Mouse (Mus musculus) liver, embryonic 11.5 days (tissue): ENCODE results near the gene Gm7942. TPM values are rescaled to one million over a fixed set of nuclear protein-coding genes. Genes with fewer than 3 reads are reported as not detected.
"Not testable (repeated sequence)": the region's sequence is repeated elsewhere in the genome, so short reads cannot be mapped to it uniquely, and the experiment has no call there.

Experiments used
- ATAC-seq: fragments of 200-750 bp; cut with Nextera tagmentation; replicated peaks from 2 replicates; pipeline ENCODE4 v1.8.0; 2017; ENCODE audit warnings: moderate number of reproducible peaks, mild to moderate bottlenecking, moderate TSS enrichment, moderate library complexity; ENCODE audit not compliant: low FRiP score
- DNase-seq: peaks from one replicate; pipeline ENCODE4 v3.0.0-alpha.2; 2017; ENCODE audit warnings: low spot score
- H3K27ac ChIP-seq: fragments of 300-500 bp; sonication (generic); 2 replicates; pipeline ENCODE4 v1.5.1; 2014; ENCODE audit warnings: mild to moderate bottlenecking, low read depth, low read length, control low read depth
- H3K27me3 ChIP-seq: fragments of 300-500 bp; sonication (generic); replicated peaks from 2 replicates; pipeline ENCODE4 v1.6.1; 2014; ENCODE audit warnings: low read length, mixed read lengths; ENCODE audit not compliant: control insufficient read depth, insufficient read depth
- H3K36me3 ChIP-seq: fragments of 300-500 bp; sonication (generic); 2 replicates; pipeline ENCODE4 v1.6.1; 2014; ENCODE audit warnings: mild to moderate bottlenecking, low read length, moderate library complexity, mixed read lengths; ENCODE audit not compliant: control insufficient read depth, insufficient read depth
- H3K4me1 ChIP-seq: fragments of 300-500 bp; sonication (generic); replicated peaks from 2 replicates; pipeline ENCODE4 v1.6.1; 2014; ENCODE audit warnings: low read length, mixed read lengths; ENCODE audit not compliant: control insufficient read depth, insufficient read depth
- H3K4me2 ChIP-seq: fragments of 300-500 bp; sonication (generic); 2 replicates; pipeline ENCODE4 v1.6.1; 2014; ENCODE audit warnings: mild to moderate bottlenecking, control low read depth, moderate library complexity
- H3K4me3 ChIP-seq: fragments of 300-500 bp; sonication (generic); 2 replicates; pipeline ENCODE4 v1.5.1; 2014; ENCODE audit warnings: low read depth, low read length, control low read depth
- H3K9ac ChIP-seq: fragments of 300-500 bp; sonication (generic); 2 replicates; pipeline ENCODE4 v1.6.1; 2014; ENCODE audit warnings: low read depth, low read length, control low read depth
- H3K9me3 ChIP-seq: fragments of 300-500 bp; sonication (generic); 2 replicates; pipeline ENCODE4 v1.6.1; 2016; ENCODE audit warnings: low read length, inconsistent platforms, mixed read lengths; ENCODE audit not compliant: control insufficient read depth
- WGBS: fragments of 180-500 bp; shearing (Covaris S2); extraction: QIAGEN DNeasy Blood & Tissue Kit; methylation state at CpG from one replicate; pipeline ENCODE4 v1.1.7; 2014; 5-methylcytosine and 5-hydroxymethylcytosine counted together
- polyA plus RNA-seq: library from polyadenylated mRNA; unstranded; fragments of >200 nt; fragmentation: Nextera tagmentation; extraction: Ambion mirVana; gene quantifications from 2 replicates; pipeline ENCODE4 v1.2.1, GENCODE M21; 2014

The Gm7942 gene
- not detected in 2 replicates for polyA plus RNA-seq

DNA sequence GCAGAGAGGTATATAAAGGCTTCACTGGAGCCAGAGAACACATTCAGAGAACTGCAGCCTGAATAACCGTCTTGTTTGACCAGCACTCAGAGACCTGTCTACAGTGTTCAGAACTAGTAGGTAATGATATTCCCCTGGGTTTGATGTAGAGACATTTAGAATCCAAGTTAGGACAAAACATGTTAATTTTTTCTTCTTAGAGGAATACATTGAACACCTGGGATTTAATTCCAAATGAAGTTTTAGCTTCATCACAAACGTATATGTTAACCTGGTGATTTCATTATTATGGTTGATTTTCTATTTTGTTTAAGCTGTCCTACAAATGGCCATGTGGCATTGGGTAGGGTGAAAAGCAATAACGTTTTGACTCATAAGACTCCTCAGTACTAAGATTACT, at the start of gene Gm7942:
TSS of gene Gm7942 (plus strand) at position 301 of the 400 bp plus-strand sequence.
- not testable (repeated sequence) for H3K27ac ChIP-seq
- WGBS: no CpG with 5 or more reads among the region's 3 CpGs

More for the DNA sequence above, at the start of gene Gm7942:
- not testable (repeated sequence) for H3K4me1 ChIP-seq, H3K9me3 ChIP-seq, H3K4me3 ChIP-seq, H3K4me2 ChIP-seq, H3K36me3 ChIP-seq, ATAC-seq, H3K9ac ChIP-seq, H3K27me3 ChIP-seq, DNase-seq

Other genes starting within 250 kb of the Gm7942 start
- gene Gm3183, start 241.5 kb upstream of the Gm7942 start, polyA plus RNA-seq: not detected in 2 replicates
- not detected in 2 replicates for gene Gm6367, start 118.3 kb upstream of the Gm7942 start, polyA plus RNA-seq
- gene Gm16513, start 75.7 kb downstream of the Gm7942 start, polyA plus RNA-seq: not detected in 2 replicates
- gene Gm10424, start 165.8 kb downstream of the Gm7942 start, polyA plus RNA-seq: not detected in 2 replicates
- not detected in 2 replicates for gene Gm3259, start 199.0 kb downstream of the Gm7942 start, polyA plus RNA-seq